Mouse (Mus musculus): ENCODE data around the gene Cacna1d.

GRCm38 (mm10) chr14:29998747-29999474 is 492.3 kb downstream of the Cacna1d start:
- no peak for TF ChIP-seq CTCF (IDR thresholded peaks at IDR 0.05; ENCODE audit: low read depth, low read length)
- TF ChIP-seq GATA1 (IDR thresholded peaks at IDR 0.05; ENCODE audit: borderline replicate concordance, low read length), result no peak
- TF ChIP-seq TAL1 (conservative IDR thresholded peaks at IDR 0.05; ENCODE audit: low read depth, low read length), result no peak
- TF ChIP-seq POLR2AphosphoS5 (IDR thresholded peaks at IDR 0.05; ENCODE audit: insufficient replicate concordance, low read depth, low read length), result no peak

Data from G1E (cell line).